Mouse (Mus musculus) ES-Bruce4 (cell line): Measurements from ENCODE around the gene Srrd.

Source experiments
- CTCF ChIP-seq: IDR thresholded peaks from one replicate; pipeline ENCODE4 v1.8.1; 2011; ENCODE audit warnings: low read depth, low read length
- EP300 ChIP-seq: IDR thresholded peaks from 2 replicates; pipeline ENCODE4 v1.6.1; 2011; ENCODE audit warnings: low read depth, low read length; ENCODE audit not compliant: insufficient read depth
- POLR2A ChIP-seq: IDR thresholded peaks from one replicate; pipeline ENCODE4 v1.8.1; 2011; ENCODE audit warnings: low read length; ENCODE audit not compliant: insufficient read depth

GRCm38 (mm10) chr5:112317328-112317727, 25.5 kb downstream of the Srrd start:
- no peak for TF ChIP-seq POLR2A
- TF ChIP-seq CTCF = no peak
- TF ChIP-seq EP300 = no peak
